Mouse (Mus musculus): ENCODE measurements around the gene Mreg. TPM values are rescaled to one million over a fixed set of nuclear protein-coding genes. Genes with fewer than 3 reads are reported as not detected.

Gene Mreg
- total RNA-seq, 2 experiments from 2014 or later: 25.9 to 27.4 TPM

DNA sequence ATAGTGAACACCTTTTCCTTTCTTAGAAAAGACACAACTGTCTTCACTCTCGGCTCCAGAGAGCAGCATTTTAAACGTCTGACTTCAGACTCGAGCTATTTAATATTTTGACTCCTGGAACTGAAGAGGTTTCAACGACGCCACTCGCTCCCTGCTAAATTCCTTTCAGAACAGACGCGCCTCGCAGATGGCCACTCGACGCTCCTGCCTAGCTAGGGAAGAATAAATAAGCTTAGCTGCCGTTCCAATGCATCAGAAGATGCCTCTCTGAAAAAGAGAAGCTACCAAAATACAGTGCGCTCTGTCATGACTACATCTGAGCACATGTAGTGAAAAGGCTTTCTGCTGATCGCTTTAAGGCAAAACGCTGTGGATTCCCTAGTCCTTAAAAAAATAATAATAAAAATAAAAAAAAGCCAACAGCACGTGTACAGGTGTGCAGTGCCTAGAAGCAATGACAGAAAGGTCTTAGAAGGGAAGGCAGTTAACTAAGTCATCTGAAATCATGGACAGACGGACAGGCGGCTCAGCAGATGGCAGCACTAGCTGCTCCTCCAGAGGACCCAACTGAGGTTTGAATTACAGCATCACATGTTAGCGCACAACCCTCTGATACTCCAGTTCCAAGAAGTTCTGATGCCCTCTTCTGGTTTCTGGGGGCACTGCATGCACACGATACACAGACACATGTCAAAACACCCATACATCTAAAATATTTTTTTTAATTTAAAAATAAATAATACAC is 46.2 kb downstream of the Mreg start:
- intact Hi-C loops (cut with DNase I; ENCODE audit: low total_unique reads): no loop called here
- no peak for DNase-seq

GRCm38 (mm10) chr1:72160321-72160720 is 51.8 kb downstream of the Mreg start:
- intact Hi-C loops (cut with DNase I; ENCODE audit: low total_unique reads): no loop called here
- DNase-seq: no peak

GRCm38 (mm10) chr1:72145041-72145440 is 67.1 kb downstream of the Mreg start:
- intact Hi-C loops (cut with DNase I; ENCODE audit: low total_unique reads): no loop called here
- no peak for DNase-seq

DNA sequence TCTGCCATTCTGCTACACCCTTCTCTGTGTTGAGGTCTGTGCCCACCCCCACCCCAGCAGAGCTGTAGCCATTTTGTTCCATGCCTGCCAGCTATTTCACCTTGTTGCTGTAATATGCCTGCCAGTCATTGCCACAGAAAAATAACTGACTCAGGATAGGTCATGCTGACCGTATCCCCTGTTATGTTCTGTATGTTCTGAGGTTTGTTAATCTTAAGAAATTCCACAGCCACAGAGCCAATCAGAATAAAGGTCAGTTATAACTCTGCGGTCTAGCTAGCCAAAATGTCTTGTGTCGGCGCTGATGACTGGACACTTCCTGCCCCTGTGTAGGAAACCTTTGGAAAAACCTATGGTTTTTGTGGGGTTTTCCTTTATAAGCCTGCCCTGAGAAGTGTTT is 67.7 kb downstream of the Mreg start:
- DNase-seq: no peak
- intact Hi-C loops (cut with DNase I; ENCODE audit: low total_unique reads): no loop called here

- intact Hi-C loops (cut with DNase I; ENCODE audit: low total_unique reads): no loop called here
- DNase-seq: peak; percentile 24
Observed at GRCm38 (mm10) chr1:72141893-72142480, 70.1 kb downstream of the Mreg start.

GRCm38 (mm10) chr1:72136101-72136500 is 76.0 kb downstream of the Mreg start:
- intact Hi-C loops (cut with DNase I; ENCODE audit: low total_unique reads): loop anchor here (10.0 kb wide), 1 partner anchor 851 kb away; no protein-coding TSS in a partner anchor
- DNase-seq: no peak

DNA sequence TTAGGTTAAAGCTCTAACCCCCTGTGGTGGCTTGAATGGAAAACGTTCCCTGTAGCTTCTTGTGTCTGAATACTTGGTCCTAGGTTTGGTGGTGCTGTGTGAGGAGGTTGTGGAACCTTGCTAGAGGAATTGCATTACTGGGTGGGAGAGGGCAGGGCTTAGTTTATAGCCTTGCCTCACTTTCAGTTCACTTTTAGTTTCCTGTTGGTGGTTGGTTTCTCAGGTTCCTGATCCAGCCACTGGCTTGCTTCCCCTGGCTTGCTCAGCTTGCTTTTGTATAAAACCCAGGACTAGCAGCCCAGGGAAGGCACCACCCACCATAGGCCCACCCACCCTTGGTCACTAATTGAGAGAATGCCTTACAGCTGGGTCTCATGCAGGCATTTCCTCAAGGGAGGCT is 77.6 kb downstream of the Mreg start:
- DNase-seq: no peak
- intact Hi-C loops (cut with DNase I; ENCODE audit: low total_unique reads): loop anchor here (10.0 kb wide), 1 partner anchor 850 kb away; no protein-coding TSS in a partner anchor

GRCm38 (mm10) chr1:72123434-72124297 is 88.4 kb downstream of the Mreg start:
- intact Hi-C loops (cut with DNase I; ENCODE audit: low total_unique reads): no loop called here
- DNase-seq: peak; percentile 83

DNA sequence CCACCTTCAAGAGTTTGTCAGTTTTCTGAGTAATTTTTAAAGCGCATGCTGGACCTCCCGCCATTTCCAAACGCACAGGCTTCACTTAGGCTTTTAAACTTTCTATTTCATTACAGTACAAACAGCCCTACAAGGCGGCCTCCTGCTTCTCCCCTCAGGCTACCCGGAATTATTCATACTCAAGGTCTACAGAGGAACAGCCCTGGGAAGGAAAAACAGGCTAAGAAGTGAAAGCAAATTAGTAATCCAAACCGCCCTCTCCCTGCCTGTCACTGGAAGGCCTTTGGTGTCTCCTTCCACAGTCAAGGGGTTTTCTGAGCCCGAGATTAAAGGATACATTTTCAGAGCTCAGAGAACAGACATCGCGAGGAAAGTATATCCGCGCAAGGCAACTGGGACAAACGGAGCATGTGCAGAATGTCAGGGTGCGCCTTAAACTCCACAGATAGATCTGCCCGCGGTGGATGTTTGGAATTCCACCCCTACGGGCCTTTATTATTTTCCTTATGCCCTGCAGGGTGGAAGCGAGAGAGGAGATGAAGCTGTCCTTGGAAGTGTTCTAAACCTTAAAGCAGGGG is 90.4 kb downstream of the Mreg start:
- intact Hi-C loops (cut with DNase I; ENCODE audit: low total_unique reads): no loop called here
- DNase-seq: no peak

- DNase-seq: no peak
- intact Hi-C loops (cut with DNase I; ENCODE audit: low total_unique reads): no loop called here
Observed at GRCm38 (mm10) chr1:72119981-72120380, 92.1 kb downstream of the Mreg start.

- DNase-seq: no peak
- intact Hi-C loops (cut with DNase I; ENCODE audit: low total_unique reads): no loop called here
Observed at GRCm38 (mm10) chr1:72114206-72114605, 97.9 kb downstream of the Mreg start.

Other genes with a start within 250 kb of the Mreg start
- 10 to 100 TPM; 19.6 to 20.5 TPM for gene Pecr, start 72.0 kb upstream of the Mreg start, total RNA-seq (2021)
- under 1 TPM; 0.07 to 0.14 TPM for gene Tmem169, start 72.1 kb upstream of the Mreg start, total RNA-seq (2021)
- 10 to 100 TPM; 19.3 to 20.9 TPM for gene Xrcc5, start 95.1 kb upstream of the Mreg start, total RNA-seq (2021)

Data from gastrocnemius, postnatal 14 days (tissue).